Mouse (Mus musculus) layer of hippocampus, postnatal 10 days (tissue): ENCODE results near the gene Ppip5k1. TPM values are rescaled to one million over a fixed set of nuclear protein-coding genes. Genes with fewer than 3 reads are reported as not detected.

Experiments used
- total RNA-seq, 2 experiments: library from RNA; stranded (reverse); gene quantifications; 2 replicates each; pipeline ENCODE4 v1.2.3; 2021

Gene Ppip5k1
- total RNA-seq, 2 experiments from 2014 or later = 50.0 to 51.1 TPM

Other genes starting within 250 kb of the Ppip5k1 start
- under 1 TPM in 1 of 2 experiments, not detected in 1; 0.16 TPM for gene Tgm7, start 245.6 kb downstream of the Ppip5k1 start, total RNA-seq
- 10 to 100 TPM; 15.1 to 15.3 TPM for gene Adal, start 215.0 kb downstream of the Ppip5k1 start, total RNA-seq
- 1 to 10 TPM; 6.7 to 7.5 TPM for gene Lcmt2, start 214.7 kb downstream of the Ppip5k1 start, total RNA-seq
- 10 to 100 TPM; 29.2 to 31.9 TPM for gene Tubgcp4, start 184.7 kb downstream of the Ppip5k1 start, total RNA-seq
- 1 to 10 TPM; 6.5 to 7.9 TPM for gene Zscan29, start 184.3 kb downstream of the Ppip5k1 start, total RNA-seq
- gene Trp53bp1, start 84.0 kb downstream of the Ppip5k1 start, total RNA-seq = 100 to 1,000 TPM; 157 to 174 TPM
- 100 to 1,000 TPM; 353 to 370 TPM for gene Map1a, start 65.8 kb downstream of the Ppip5k1 start, total RNA-seq
- 100 to 1,000 TPM; 252 to 307 TPM for gene Ckmt1, start 2.3 kb upstream of the Ppip5k1 start, total RNA-seq
- gene Strc, start 31.8 kb upstream of the Ppip5k1 start, total RNA-seq = under 1 TPM; 0.13 to 0.16 TPM
- 100 to 1,000 TPM; 196 to 200 TPM for gene Pdia3, start 58.4 kb upstream of the Ppip5k1 start, total RNA-seq
- 1 to 10 TPM; 3.8 to 4.2 TPM for gene Catsper2, start 58.4 kb upstream of the Ppip5k1 start, total RNA-seq
- not detected for gene Ell3, start 88.9 kb upstream of the Ppip5k1 start, total RNA-seq
- 100 to 1,000 TPM; 158 to 189 TPM for gene Serf2, start 93.8 kb upstream of the Ppip5k1 start, total RNA-seq
- 10 to 100 TPM; 37.3 to 38.4 TPM for gene Hypk, start 97.9 kb upstream of the Ppip5k1 start, total RNA-seq
- gene Serinc4, start 101.4 kb upstream of the Ppip5k1 start, total RNA-seq = 1 to 10 TPM; 2.0 to 2.2 TPM
- 10 to 100 TPM; 33.0 to 38.7 TPM for gene Mfap1b, start 118.7 kb upstream of the Ppip5k1 start, total RNA-seq
- gene Mfap1a, start 151.3 kb upstream of the Ppip5k1 start, total RNA-seq = 10 to 100 TPM; 32.8 to 33.3 TPM
- gene Wdr76, start 151.3 kb upstream of the Ppip5k1 start, total RNA-seq = 1 to 10 TPM; 3.3 to 3.6 TPM